Mouse (Mus musculus): ENCODE measurements at regions not wholly inside any gene's neighbourhood (a gene's known extent, or its start where the extent isn't known, plus 50 kb on each side); places are given as distances from the start of the nearest gene placed in this dataset.

GRCm38 (mm10) chr1:82041286-82042050 is 191.4 kb upstream of the Gm9747 start:
- in situ Hi-C loops (cut with MseI, MboI), result no loop called here

GRCm38 (mm10) chr1:82042051-82042432 is 190.9 kb upstream of the Gm9747 start:
- in situ Hi-C loops (cut with MseI, MboI), result no loop called here

- in situ Hi-C loops (cut with MseI, MboI), result no loop called here
Measured at GRCm38 (mm10) chr1:82042527-82042926, 190.4 kb upstream of the Gm9747 start.

GRCm38 (mm10) chr1:82066291-82066690 is 166.6 kb upstream of the Gm9747 start:
- in situ Hi-C loops (cut with MseI, MboI), result no loop called here

- in situ Hi-C loops (cut with MseI, MboI), result no loop called here
Measured at GRCm38 (mm10) chr1:82068571-82068970, 164.3 kb upstream of the Gm9747 start.

GRCm38 (mm10) chr1:82070181-82071109 is 162.5 kb upstream of the Gm9747 start:
- in situ Hi-C loops (cut with MseI, MboI), result no loop called here

GRCm38 (mm10) chr1:82089136-82089839 is 143.6 kb upstream of the Gm9747 start:
- in situ Hi-C loops (cut with MseI, MboI), result no loop called here

GRCm38 (mm10) chr1:82095101-82095500 is 137.8 kb upstream of the Gm9747 start:
- in situ Hi-C loops (cut with MseI, MboI), result no loop called here

- in situ Hi-C loops (cut with MseI, MboI), result no loop called here
Measured at GRCm38 (mm10) chr1:82106756-82107155, 126.2 kb upstream of the Gm9747 start.

GRCm38 (mm10) chr1:82110071-82110635 is 122.8 kb upstream of the Gm9747 start:
- in situ Hi-C loops (cut with MseI, MboI), result no loop called here

- in situ Hi-C loops (cut with MseI, MboI), result no loop called here
Measured at GRCm38 (mm10) chr1:82112401-82112800, 120.5 kb upstream of the Gm9747 start.

GRCm38 (mm10) chr1:82124503-82124902 is 108.4 kb upstream of the Gm9747 start:
- in situ Hi-C loops (cut with MseI, MboI), result no loop called here

GRCm38 (mm10) chr1:82129700-82130275 is 103.1 kb upstream of the Gm9747 start:
- in situ Hi-C loops (cut with MseI, MboI), result no loop called here

- in situ Hi-C loops (cut with MseI, MboI), result no loop called here
Measured at GRCm38 (mm10) chr1:82132536-82132935, 100.4 kb upstream of the Gm9747 start.

- in situ Hi-C loops (cut with MseI, MboI), result no loop called here
Measured at GRCm38 (mm10) chr1:82134938-82135337, 98.0 kb upstream of the Gm9747 start.

GRCm38 (mm10) chr1:82135761-82136331 is 97.1 kb upstream of the Gm9747 start:
- in situ Hi-C loops (cut with MseI, MboI), result no loop called here

GRCm38 (mm10) chr1:82145256-82145655 is 87.7 kb upstream of the Gm9747 start:
- in situ Hi-C loops (cut with MseI, MboI), result no loop called here

GRCm38 (mm10) chr1:82150219-82151128 is 82.4 kb upstream of the Gm9747 start:
- in situ Hi-C loops (cut with MseI, MboI), result no loop called here

- in situ Hi-C loops (cut with MseI, MboI), result no loop called here
Measured at GRCm38 (mm10) chr1:82155961-82156360, 77.0 kb upstream of the Gm9747 start.

- in situ Hi-C loops (cut with MseI, MboI), result no loop called here
Measured at GRCm38 (mm10) chr1:82157013-82157412, 75.9 kb upstream of the Gm9747 start.

Data from mouse trophoblast stem cell (cell line).